Comparison of ENCODE assay signal across 15 mouse cellular contexts in genomic region chr2:68284391-68284790, GRCm38 (mm10).
DNase-seq lines count a peak whose midpoint lies in the region; ATAC-seq lines count a peak whose summit lies in the region.
"Had no signal": no experiment of that assay in that cellular context is flagged by ENCODE, and none has a peak within 500 bp of the region (broad histone marks: within the 10 kb centered on the region; RNA-seq: fewer than 3 reads in every experiment).

No protein-coding gene starts in this region.

- no peak for ATAC-seq in forebrain, embryonic 16.5 days
- ATAC-seq: activated CD4-positive, CD25-positive, alpha-beta regulatory T cell, adult 4 months; hindbrain, embryonic 16.5 days had no signal

- WGBS in forebrain, embryonic 16.5 days: 80% methylated on average over 2 of the region's 2 CpGs

- peak; percentile 38 for DNase-seq in adrenal gland, adult 2 months
- DNase-seq in adrenal gland, postnatal 25 days: no peak
- DNase-seq in layer of hippocampus, adult 18-20 months (ENCODE audit: low spot score in 2 of 2): peak; percentile 35 to 74
- no peak for DNase-seq in layer of hippocampus, postnatal 36 days
- DNase-seq in urinary bladder, postnatal 36 days (ENCODE audit: low spot score in 2 of 2): peak; percentile 8 to 63
- DNase-seq in urinary bladder, postnatal 4 days (ENCODE audit: low spot score in 2 of 2): no peak
- peak; percentile 62 for DNase-seq in skeletal muscle tissue, adult 2 months (ENCODE audit: low read depth, low spot score)
- DNase-seq: kidney, adult 9 months; spleen, adult 18-20 months; thymus, adult 18-20 months had no signal

- H3K9me3 ChIP-seq in forebrain, embryonic 16.5 days (ENCODE audit: control insufficient read depth, low read length): peaks cover 6% of the 10 kb centered on the region; the same call in 1 of the 2 replicates
- H3K9me3 ChIP-seq: limb, embryonic 15.5 days had no signal

- peaks cover 3% of the 10 kb centered on the region for H3K4me1 ChIP-seq in forebrain, embryonic 16.5 days (replicated peaks; ENCODE audit: control insufficient read depth, insufficient read depth, low read length)
- H3K4me1 ChIP-seq: limb, embryonic 15.5 days had no signal

- H3K9ac ChIP-seq in forebrain, embryonic 16.5 days (replicated peaks; ENCODE audit: low read depth, low read length): no peak overlapping the region
- H3K9ac ChIP-seq: limb, embryonic 15.5 days had no signal

- no peak overlapping the region for H3K4me2 ChIP-seq in forebrain, embryonic 16.5 days (ENCODE audit: low read length)
- H3K4me2 ChIP-seq: limb, embryonic 15.5 days had no signal

- no peaks in the 10 kb centered on the region for H3K27me3 ChIP-seq in forebrain, embryonic 16.5 days (replicated peaks; ENCODE audit: control insufficient read depth, insufficient read depth, low read length)
- H3K27me3 ChIP-seq: limb, embryonic 15.5 days had no signal

- H3K27ac ChIP-seq in forebrain, embryonic 16.5 days (ENCODE audit: low read length): no peak overlapping the region
- H3K27ac ChIP-seq: left cerebral cortex, adult 2 months; limb, embryonic 15.5 days had no signal

- peaks cover 5% of the 10 kb centered on the region for H3K36me3 ChIP-seq in forebrain, embryonic 16.5 days (ENCODE audit: control insufficient read depth, insufficient read depth)

- H3K4me3 ChIP-seq in forebrain, embryonic 16.5 days (replicated peaks; ENCODE audit: low read length): no peak overlapping the region
- H3K4me3 ChIP-seq: left cerebral cortex, adult 2 months; limb, embryonic 15.5 days had no signal

Comparison
In these comparisons a context has a peak if more than half of its experiments do, and no peak if none do; other contexts are left out.
1. DNase-seq: peak in adrenal gland, adult 2 months (single experiment), layer of hippocampus, adult 18-20 months (2 of 2), urinary bladder, postnatal 36 days (2 of 2) and skeletal muscle tissue, adult 2 months (single experiment); none in adrenal gland, postnatal 25 days (single experiment), layer of hippocampus, postnatal 36 days (0 of 2) and urinary bladder, postnatal 4 days (0 of 2).